Mouse (Mus musculus): ENCODE data around the gene Rprd1b. TPM values are rescaled to one million over a fixed set of nuclear protein-coding genes. Genes with fewer than 3 reads are reported as not detected.
A peak's percentile ranks its signal among the peaks of the same experiment; 100 is the strongest.

Gene Rprd1b
- total RNA-seq, 2 experiments from 2014 or later: 47.9 to 54.9 TPM

DNA sequence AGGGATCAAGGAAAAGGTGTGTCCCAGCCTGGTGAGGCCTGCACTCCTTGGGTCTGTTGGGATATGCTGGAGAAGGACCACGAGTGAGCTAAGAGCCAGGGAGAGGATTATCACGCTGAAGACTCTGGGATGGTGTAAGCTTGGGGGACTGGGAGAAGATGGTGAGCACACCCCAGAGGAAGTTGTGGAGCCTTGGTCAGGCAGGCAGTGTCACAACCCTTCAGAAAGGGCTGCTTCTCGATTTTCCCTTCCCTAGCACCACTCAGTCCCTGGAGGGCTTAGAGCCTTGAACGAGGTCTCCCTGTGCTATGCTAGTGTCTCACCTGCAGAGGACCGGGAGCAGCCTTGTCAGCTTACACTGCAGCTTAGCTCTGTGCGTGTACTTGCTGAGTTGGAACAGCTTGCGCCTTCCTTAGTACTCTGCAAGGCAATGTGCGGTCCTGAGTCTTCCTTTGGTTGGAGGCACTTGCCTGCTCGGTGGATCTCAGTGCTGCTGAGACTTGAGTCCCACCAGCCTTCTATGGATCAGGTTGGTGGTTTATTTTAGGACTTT is 51.6 kb downstream of the Rprd1b start:
- DNase-seq (ENCODE audit: low spot score in 2 of 2): no peak

DNA sequence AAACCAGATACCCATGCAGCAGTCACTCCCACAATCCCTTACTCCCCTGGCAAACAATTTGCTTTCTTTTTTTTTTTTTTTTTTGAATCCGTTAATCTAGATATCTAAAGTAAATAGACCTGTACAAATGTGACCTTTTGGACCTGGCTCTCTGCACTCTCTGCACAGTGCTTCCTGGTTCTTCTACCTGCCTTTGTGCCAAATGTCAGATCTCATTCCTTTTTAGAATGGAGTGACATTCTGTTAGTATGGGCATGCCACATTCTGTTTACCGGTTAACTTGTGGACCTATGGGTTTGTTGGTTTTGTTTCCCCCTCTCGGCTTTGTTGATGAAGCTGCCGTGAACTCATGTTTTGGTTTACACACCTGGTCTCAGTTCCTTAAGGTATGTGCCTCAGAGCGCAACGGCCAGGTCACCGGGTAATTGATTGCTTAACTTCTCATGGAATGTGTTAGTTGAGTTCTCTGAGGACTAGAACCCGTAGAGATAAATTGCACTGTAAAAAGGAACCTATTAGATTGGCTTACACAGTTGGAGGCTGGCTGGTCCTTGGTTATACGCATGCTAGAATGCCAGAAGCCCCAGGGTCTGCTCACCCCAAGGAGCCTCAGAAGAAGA is 52.4 kb downstream of the Rprd1b start:
- no peak for DNase-seq (ENCODE audit: low spot score in 2 of 2)

DNA sequence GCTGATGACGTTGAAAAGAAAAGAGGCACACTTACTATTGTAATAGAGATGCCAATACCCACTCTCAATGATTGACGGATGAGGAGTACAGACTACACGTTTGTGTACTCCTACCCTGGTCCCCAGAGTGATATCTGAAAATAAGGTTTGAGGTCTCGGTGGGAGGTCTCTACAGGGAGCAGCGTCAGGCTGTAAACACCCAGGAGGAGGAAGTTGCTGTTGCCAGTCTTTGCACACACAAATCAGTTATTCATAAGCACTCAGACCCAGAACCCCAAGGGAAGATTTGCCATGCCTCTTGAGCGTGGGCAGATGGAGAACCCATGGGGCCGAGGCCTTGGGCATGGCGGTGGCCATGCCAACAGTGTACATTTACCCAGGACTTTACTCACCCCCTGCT is 56.2 kb downstream of the Rprd1b start:
- no peak for DNase-seq (ENCODE audit: low spot score in 2 of 2)

DNA sequence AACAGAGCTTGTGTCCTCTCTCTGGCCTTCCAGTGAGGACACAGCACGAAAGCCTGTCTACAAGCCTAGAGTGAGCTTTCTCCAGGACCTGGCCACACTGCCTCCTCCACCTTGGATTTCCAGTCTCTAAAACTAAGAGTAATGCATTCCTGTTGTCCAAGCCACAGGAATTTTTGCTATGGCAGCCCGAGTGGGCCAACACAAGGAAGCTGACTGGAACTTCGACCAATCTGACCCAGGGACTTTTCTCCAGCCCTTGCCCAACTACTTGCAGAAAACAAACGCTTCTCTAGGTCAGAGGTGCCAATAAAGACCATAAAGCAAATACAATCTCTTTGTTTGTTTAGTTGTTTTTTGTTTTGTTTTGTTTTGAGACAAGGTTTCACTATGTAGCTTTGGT is 61.8 kb downstream of the Rprd1b start:
- DNase-seq (ENCODE audit: low spot score in 2 of 2): no peak

DNA sequence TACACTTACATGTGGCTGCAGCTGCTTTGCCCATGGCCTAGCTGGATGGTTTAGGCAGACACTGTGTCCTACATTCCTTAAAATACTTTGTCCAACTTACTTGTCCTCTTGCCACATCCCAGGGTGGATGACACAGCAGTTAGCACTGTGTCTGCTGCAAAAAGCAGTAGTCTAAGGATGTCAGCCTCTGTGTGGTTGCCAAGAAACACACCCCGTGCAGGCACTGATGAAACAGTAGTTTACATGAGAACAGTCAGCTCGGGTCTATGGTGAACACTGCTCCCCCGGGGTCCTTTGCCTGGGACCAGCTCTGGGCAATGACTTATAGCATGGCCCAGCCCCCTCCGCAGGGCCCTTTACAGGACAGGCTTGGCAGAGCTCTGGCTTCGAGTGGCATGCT is 65.0 kb downstream of the Rprd1b start:
- DNase-seq (ENCODE audit: low spot score in 2 of 2): no peak

DNA sequence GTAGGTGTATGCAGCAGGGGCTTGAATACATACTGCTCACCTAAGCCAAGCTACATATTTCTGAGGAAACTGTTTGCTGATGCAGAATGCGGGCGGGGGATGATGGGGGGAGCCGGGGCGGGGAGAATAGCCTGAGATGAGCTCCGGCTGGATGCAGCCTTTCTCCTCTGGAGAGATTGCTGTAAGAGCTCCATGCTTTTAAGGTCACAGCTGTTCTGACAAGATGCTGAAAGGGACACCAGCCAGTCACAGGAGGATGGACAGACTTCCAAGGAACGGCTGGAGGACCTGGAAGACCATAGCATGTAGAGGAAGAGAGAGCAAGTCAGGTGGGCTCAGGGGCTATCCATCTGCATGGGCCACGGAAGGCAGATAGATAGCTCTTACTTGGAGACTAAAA is 66.0 kb downstream of the Rprd1b start:
- no peak for DNase-seq (ENCODE audit: low spot score in 2 of 2)

DNA sequence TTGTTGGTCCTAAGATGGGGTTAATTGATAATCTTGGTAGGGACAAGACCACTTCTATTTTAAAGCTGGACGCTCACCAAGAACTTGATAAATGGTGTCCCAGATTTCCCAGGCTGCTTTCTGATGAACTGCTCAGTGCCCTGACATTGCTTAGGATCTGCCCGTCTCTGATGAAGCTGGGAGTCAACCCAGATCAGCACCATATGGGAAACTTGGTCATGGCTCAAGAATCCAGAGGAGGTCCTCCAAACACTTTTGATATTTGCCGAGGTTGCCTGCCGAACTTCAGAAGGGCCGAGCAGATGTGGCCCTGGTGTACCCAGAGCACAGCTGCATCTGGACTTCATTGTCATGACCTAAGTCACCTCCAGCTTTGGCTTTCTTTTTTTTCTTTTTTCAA is 66.5 kb downstream of the Rprd1b start:
- no peak for DNase-seq (ENCODE audit: low spot score in 2 of 2)

DNA sequence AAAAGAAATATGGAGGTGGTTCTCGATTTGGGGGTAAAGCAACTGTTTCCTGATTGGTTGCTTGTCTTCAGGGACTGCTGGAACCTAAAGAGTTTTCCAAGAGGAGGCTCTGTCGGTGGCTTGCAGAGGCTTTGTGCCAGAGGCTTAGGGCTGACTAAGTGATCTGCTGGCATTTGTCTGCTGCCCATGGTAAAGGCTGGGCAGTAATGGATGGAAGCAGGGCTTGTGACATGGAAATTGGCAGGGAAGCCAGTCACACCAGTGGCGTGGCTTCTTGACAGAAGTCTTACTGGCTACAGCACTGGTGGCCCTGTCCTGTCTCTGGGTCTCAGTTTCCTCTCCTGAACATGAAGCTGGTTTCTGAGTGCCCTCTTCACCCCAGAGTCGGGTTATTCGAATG is 68.8 kb downstream of the Rprd1b start:
- DNase-seq (ENCODE audit: low spot score in 2 of 2): no peak

DNA sequence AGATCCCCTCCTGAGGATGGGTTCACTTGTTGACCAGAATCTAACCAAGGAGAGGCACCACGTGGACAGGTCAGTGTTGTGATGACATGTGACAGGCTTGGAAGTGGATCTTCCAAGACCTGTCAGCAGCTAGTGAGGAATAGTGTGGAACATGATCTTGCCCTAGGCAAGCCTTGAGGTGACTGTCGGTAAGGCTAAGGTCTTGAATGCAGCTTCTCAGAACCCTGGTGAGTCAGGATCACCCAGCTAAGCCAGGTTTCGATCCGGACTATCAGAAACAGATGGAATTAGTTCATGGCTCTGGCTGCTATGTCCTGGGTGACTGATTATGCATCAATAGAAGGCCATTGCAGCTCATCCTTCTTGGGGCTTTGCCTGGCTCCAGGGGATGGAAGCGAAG is 70.4 kb downstream of the Rprd1b start:
- DNase-seq (ENCODE audit: low spot score in 2 of 2): no peak

DNA sequence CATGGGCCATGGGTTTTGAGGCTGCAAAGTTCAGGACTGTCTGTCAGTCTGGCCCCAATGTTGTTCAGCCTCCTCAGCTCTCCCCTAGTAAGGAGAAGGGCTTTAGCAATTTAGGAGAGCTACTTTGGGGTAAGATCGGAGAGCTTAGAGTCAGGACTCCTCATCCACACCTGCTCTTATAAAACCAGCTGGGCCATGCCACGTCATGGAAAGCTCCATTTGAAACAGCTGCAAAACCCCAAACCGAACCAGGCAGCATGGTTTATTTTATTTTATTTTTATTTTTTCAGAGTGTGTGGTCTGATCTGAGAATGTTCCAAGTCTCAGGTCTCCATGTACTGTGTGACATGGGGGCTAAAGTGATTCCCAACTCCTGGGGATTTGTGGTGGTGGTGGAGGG is 71.2 kb downstream of the Rprd1b start:
- no peak for DNase-seq (ENCODE audit: low spot score in 2 of 2)

DNA sequence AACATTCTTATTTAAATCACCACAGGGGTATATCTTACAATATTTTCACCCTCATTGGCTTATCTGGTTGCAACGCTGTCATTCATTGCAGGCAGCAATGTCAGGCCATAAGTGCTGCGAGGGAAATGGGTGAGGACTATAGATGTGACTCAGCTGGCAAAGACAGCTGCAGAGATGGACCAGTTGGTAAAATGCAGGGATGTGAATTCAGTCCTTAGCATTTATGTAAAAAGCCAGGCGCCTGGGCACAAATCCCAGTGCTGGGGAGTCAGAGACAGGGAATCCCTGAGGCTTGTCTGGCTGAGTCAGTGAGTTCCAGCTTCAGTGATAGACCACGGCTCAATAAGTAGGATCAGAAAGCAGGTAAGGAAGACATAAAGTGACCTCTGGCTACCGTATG is 73.5 kb downstream of the Rprd1b start:
- DNase-seq (ENCODE audit: low spot score in 2 of 2): no peak

DNA sequence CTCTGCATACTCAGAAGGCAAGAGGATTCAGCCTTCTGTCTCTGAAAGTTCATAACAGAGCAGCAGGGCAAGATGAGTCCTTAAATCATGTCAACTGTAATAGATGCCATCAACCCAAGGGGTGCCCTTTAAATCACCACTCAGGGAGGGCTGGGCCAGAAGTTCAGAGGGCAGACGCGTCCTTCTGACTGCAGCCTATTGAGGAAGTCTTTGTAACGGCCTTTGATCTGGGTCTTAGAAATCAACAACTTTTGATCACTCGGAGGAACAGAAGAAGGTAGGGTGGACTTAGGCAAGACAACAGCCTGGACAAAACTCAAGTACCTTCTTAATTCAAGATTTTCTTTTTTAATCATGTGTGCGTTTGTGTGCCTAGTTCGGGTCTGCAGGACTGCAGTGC is 76.7 kb downstream of the Rprd1b start:
- DNase-seq (ENCODE audit: low spot score in 2 of 2): no peak

DNA sequence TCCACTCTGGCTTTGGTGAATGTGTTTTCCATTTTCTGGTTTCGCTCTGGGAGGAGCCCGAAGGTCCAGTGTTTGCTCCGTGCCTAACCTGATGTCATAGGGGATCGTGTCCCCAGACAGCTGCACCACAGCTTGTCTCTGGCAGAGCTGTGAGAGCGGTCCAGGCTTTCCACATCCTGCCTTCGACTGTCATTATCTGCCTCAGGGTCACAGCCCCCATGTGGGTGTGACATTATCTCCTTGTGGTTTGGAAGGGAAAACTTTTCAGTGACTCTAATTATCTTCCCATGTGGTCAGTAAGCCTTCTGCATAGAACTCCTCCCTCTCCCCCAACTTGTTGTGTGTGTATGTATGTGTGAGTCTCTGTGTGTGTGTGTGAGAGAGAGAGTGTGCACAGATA is 77.3 kb downstream of the Rprd1b start:
- DNase-seq (ENCODE audit: low spot score in 2 of 2): no peak

DNA sequence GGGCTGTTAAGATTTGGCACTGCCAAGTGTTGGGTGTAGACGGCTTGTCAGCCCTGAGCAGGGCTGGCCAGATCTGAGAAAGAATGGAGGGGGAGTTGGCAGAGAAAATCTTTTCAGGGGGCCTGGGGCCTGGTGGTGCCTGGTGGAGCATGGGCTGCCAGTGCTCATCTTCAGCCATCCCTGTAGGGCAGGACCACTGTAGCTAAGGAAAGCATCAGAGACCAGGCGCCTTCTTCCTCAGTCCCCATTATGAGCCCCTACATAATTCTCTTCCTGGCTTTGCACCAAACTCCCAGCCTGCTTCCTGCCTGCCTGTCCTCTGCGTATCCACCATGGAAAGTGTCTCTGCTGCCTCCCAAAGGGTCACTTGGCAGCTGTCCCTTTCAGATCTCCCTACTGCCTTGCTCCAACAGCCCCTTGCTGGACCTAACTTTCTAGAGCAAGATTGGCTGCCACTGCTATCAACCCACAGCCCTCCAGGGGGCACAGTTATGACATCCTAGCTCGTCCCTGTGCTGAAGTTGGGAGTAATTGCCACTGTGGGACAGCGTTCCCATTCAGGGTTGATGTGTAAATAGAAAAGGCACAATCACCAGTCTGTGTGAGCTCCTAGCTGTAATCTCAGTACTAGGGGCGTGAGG is 78.8 kb downstream of the Rprd1b start:
- DNase-seq (ENCODE audit: low spot score in 2 of 2): peak in 1 of 2 experiments; percentile 51

DNA sequence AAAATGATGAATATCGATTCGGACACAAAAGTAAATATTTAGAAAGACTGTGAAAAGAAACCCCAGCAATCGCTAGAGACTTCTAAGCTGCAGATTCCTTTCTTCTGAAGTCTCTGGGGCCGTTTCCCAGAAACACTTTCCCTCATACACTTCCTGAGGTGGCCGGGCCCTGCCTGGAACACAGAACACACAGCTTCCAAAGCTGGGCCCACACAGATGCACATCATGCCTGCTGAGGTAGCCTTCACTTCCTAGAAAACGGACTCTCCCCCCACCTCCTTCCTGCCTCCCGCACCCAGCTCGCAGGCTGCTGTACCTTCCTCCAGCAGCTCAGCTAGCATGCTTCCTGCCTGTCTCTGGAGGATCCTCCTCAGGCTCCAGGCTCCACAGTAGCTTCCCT is 81.2 kb downstream of the Rprd1b start:
- DNase-seq (ENCODE audit: low spot score in 2 of 2): no peak

DNA sequence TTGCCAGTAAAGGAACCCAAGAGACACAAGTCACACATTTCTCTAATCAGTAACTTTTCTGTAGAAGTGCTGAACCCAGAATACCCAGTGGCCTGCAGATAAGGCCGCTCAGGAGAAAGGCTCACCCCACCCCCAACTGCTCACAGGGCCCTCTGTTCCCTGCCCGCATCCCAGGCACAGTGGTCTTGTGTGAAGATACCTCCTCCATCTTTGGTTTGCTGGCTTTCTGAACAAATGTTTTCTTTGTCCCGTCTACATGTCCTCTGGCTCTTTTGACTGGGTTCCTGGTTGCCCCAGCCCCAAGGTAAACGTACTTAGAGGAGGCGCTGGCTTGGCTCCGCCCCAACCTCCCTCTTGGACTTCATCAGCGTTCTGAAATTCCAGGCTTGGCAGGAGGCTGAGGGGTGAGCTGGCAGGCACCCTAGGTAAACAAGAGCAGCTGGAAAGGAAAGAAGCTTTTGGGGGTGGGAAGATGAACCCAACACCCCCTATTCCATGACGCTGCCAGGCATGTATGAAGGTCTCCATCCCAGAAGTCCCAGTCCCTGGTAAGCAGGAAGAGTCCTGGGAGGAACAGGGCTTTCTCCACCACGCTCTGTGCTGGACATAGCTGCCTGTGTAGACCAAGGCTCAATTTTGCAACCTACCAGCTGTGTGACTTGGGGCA is 85.4 kb downstream of the Rprd1b start:
- DNase-seq (ENCODE audit: low spot score in 2 of 2): peak in 1 of 2 experiments; percentile 55

DNA sequence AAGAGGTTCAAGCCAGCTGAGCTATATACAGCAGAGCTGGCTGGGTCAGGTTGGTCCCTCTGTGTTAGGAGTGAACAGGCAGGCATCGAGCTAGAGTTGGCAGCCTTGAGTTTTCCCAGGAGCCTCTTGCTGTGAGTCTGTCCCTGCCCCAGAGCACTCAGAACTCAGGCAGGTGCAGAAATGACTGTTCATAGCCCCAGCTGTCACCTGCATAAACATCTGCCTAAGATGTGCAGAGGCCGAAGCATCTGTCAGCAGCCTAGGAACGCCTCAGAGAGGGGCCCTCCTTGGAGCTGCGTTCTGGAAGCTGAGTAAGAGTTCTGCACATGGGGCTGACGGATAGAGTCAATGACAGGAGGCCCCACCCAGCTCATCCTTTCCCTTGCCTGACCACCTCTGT is 86.6 kb downstream of the Rprd1b start:
- no peak for DNase-seq (ENCODE audit: low spot score in 2 of 2)

DNA sequence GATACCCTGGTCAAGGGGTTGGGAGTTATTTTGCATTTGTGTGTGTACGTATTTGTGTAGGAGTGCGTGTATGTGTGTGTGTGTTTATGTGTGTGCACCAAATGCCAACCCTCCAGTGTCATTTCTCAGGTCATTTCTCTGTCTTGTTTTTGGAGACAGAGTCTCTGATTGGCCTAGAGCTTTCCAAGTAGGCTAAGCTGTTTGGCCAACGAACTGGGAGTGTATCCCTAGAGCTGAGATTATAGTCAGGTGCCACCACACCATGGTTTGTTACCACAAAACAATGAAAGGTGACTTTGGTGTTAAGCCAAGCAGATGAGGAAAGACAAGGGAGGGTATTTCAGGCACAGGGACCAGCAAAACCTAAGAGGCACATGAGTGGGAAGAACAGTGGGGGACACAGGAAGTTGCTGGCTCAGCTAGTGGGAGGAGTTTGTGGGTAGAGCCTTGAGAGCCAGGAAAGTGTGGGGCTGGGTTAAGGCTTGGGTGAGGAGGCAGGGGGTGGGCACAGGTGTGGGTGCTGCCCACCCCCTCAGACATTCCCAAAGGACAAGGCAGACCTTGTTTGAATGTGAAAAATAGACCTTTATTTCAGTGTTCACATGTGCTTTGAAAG is 87.6 kb downstream of the Rprd1b start:
- no peak for DNase-seq (ENCODE audit: low spot score in 2 of 2)

DNA sequence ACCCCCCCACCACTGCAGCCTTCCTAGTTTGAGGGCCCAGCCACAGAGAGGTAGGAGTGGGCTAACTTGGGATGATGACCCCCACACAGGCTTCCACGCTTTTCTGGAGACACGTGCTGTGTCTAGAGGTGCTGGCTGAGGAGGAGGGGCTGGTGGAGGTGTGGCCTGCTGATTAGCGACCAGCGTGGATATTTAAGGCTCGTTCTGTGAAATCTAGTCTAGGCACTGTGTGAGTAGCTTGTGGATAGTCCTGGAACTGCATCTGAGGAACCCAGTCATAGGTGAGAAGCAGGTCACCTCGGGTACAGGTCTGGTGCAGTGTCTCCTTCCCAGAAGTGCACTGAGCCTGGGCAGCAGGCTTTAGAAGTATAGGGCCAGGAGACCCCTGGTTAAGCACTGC is 88.4 kb downstream of the Rprd1b start:
- no peak for DNase-seq (ENCODE audit: low spot score in 2 of 2)

DNA sequence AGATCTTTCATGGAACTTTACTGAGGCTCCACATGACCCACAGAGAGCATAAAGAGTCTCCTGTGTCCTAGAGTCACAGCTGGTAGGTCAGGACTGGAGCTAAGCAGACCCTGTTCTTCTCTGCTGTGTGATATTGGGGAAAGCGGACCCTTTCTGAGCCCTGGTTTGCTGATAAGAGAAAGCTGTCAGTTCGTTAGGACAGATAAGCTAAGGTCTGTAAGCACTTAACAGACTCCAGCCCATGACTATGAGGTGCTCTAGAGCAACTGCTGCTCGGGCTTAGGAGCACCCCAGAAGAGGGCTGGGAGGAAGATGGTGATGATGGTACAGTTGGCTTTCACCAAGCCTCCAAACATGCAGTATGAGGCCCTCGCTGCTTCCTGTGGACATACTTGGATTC is 90.8 kb downstream of the Rprd1b start:
- DNase-seq (ENCODE audit: low spot score in 2 of 2): no peak

DNA sequence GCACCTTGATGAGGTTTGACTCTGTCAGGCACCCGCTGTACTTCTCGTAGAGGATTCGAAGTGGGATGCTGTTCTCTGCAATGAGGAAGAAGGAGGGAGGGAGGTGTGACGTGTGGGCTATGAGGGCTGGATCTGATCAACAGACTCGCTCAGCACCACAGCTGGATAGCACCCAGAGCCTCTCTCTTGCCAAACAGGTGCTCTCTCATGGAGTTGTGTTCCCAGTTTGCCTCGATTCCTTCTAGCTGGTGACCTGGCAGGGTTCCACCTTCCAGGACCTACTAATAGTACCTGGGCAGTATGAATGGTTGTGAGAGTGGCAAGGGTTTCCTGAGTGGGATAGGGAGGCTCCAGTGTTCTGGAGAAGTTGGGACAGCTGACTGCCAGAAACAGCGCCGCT is 91.9 kb downstream of the Rprd1b start:
- DNase-seq (ENCODE audit: low spot score in 2 of 2): no peak

DNA sequence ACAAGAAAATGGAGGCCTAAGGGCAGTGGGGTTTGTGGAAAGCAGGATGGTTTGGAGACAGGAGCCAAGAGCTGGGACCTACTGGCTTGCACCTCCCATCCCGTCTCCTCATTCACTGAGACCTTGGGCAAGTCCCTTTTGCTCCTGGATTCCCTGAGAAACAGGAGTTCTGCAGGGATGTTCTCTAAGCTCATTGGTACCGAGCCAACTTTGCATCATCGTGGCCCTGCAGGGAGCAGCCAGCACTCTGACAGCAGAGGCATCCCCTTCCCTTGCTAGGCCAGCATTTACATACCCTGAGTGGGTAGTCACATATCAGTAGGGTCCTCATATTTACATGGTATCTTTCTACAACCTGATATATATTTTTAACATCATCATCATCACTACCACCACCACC is 92.6 kb downstream of the Rprd1b start:
- DNase-seq (ENCODE audit: low spot score in 2 of 2): no peak
